Mouse (Mus musculus) lung, embryonic 14.5 days (tissue): ENCODE data around the gene Gm10772. TPM values are rescaled to one million over a fixed set of nuclear protein-coding genes. Genes with fewer than 3 reads are reported as not detected.
"Not testable (repeated sequence)": the region's sequence is repeated elsewhere in the genome, so short reads cannot be mapped to it uniquely, and the experiment has no call there.

ENCODE experiments used
- ATAC-seq: fragments of 200-750 bp; cut with Nextera tagmentation; 2 replicates; pipeline ENCODE4 v1.8.0; 2017; ENCODE audit warnings: mild to moderate bottlenecking, moderate TSS enrichment, moderate library complexity; ENCODE audit not compliant: insufficient read depth
- DNase-seq: peaks from one replicate; pipeline ENCODE4 v3.0.0-alpha.2; 2015
- H3K27ac ChIP-seq: fragments of 300-500 bp; sonication (generic); 2 replicates; pipeline ENCODE4 v1.5.1; 2014; ENCODE audit warnings: low read depth, mild to moderate bottlenecking, moderate library complexity
- H3K27me3 ChIP-seq: fragments of 300-500 bp; sonication (generic); 2 replicates; pipeline ENCODE4 v1.6.1; 2014; ENCODE audit warnings: low read length, control low read depth; ENCODE audit not compliant: insufficient read depth
- H3K36me3 ChIP-seq: fragments of 300-500 bp; sonication (generic); 2 replicates; pipeline ENCODE4 v1.6.1; 2014; ENCODE audit warnings: control low read depth; ENCODE audit not compliant: insufficient read depth
- H3K4me1 ChIP-seq: fragments of 300-500 bp; sonication (generic); 2 replicates; pipeline ENCODE4 v1.6.1; 2014; ENCODE audit warnings: antibody characterized with exemption, control low read depth; ENCODE audit not compliant: insufficient read depth
- H3K4me2 ChIP-seq: fragments of 300-500 bp; sonication (generic); 2 replicates; pipeline ENCODE4 v1.6.1; 2014; ENCODE audit warnings: mild to moderate bottlenecking
- H3K4me3 ChIP-seq: fragments of 300-500 bp; sonication (generic); 2 replicates; pipeline ENCODE4 v1.5.1; 2014; ENCODE audit warnings: low read depth, low read length
- H3K9ac ChIP-seq: fragments of 300-500 bp; sonication (generic); 2 replicates; pipeline ENCODE4 v1.6.1; 2014
- H3K9me3 ChIP-seq: fragments of 300-500 bp; sonication (generic); 2 replicates; pipeline ENCODE4 v1.6.1; 2016; ENCODE audit warnings: low read depth, low read length, control low read depth
- CTCF ChIP-seq: IDR thresholded peaks from 2 replicates; pipeline ENCODE4 v1.5.1; 2016; ENCODE audit warnings: antibody characterized with exemption, low read depth
- whole genome bisulfite sequencing: fragments of 180-500 bp; shearing (Covaris S2); extraction: QIAGEN DNeasy Blood & Tissue Kit; methylation state at CpG from one replicate; pipeline ENCODE4 v1.1.7; 2014; 5-methylcytosine and 5-hydroxymethylcytosine counted together
- polyA plus RNA-seq: library from polyadenylated mRNA; unstranded; fragments of >200 nt; fragmentation: Nextera tagmentation; extraction: Ambion mirVana; gene quantifications from 2 replicates; pipeline ENCODE4 v1.2.1, GENCODE M21; 2014

Gm10772 gene
- not detected in 2 replicates for polyA plus RNA-seq

DNA sequence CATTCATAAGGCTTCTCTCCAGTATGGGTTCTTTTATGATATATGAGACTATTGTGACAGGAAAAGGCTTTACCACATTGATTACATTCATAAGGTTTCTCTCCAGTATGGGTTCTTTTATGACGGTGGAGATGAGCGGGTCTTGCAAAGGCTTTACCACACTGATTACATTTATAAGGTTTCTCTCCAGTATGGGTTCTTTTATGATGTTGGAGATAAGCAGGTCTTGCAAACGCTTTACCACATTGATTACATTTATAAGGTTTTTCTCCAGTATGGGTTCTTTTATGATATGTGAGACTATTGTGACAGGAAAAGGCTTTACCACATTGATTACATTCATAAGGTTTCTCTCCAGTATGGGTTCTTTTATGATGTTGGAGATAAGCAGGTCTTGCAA is at the start of gene Gm10772:
TSS of gene Gm10772 (minus strand) at position 101 of the 400 bp plus-strand sequence.
- not testable (repeated sequence) for H3K4me1 ChIP-seq, H3K4me2 ChIP-seq, ATAC-seq, H3K4me3 ChIP-seq, DNase-seq, H3K27me3 ChIP-seq, H3K36me3 ChIP-seq, H3K9me3 ChIP-seq, H3K9ac ChIP-seq, H3K27ac ChIP-seq
- 70% methylated on average over 2 of the region's 3 CpGs for WGBS

DNA sequence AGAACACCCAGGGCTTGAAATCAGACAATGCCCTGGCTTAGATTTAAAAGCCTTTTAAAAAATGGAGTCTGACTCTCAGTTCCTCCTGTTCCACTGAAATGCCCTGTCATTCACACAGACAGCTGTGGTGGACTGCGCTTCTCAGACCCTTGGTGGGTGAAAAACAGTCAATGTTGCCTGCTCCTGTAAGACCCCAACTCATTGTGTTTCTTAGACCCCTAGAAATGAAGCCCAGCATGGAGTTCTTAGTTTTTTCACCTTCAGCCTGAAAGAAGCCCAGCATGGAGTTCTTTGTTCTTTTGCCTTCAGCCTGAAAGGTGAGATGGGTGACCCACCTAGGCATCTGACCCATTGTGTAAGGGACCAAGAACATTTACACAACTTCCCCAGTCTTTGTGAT is 36.5 kb upstream of the Gm10772 start:
- H3K27me3 ChIP-seq, H3K9me3 ChIP-seq, ATAC-seq, H3K4me1 ChIP-seq, H3K4me2 ChIP-seq, H3K36me3 ChIP-seq, H3K9ac ChIP-seq, H3K27ac ChIP-seq, DNase-seq, H3K4me3 ChIP-seq: not testable (repeated sequence)
- no CpG with 5 or more reads among the region's 1 CpGs for WGBS

DNA sequence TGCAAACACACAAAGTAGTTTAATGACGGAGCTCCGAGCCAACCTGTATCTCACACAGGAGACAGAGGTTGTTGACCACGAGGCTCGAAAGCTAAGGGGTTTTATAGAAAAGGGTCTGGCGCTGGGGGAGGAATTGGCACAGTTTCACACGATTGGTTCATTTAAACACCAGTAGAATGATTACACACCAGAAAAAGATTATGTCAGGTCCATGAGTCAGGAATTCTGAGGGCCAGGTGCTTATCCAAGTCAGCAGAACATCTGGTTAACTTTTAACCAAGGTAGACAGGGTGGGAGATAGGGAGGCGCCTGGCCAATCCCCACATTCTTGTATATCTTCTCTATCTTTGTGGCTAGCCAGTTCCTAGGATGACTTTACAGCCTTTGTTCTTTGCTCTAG is 35.8 kb upstream of the Gm10772 start:
- H3K4me3 ChIP-seq, H3K27me3 ChIP-seq, H3K27ac ChIP-seq, H3K4me1 ChIP-seq, H3K4me2 ChIP-seq, DNase-seq, H3K9ac ChIP-seq, H3K36me3 ChIP-seq, ATAC-seq, H3K9me3 ChIP-seq: not testable (repeated sequence)
- 78% methylated on average over 3 of the region's 7 CpGs for WGBS

DNA sequence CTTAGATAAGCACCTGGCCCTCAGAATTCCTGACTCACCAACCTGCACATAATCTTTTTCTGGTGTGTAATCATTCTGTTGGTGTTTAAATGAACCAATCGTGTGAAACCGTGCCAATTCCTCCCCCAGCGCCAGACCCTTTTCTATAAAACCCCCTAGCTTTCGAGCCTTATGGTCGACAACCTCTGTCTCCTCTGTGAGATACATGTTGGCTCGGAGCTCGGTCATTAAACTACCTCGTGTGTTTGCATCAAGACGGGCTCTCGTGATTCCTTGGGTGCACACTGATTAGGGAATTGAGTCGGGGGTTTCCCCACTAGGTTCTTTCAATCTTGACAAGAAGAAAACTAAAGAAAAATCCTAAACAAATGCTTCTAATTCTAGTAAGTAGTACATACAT is 13.0 kb downstream of the Gm10772 start:
- no peak overlapping the region for H3K9ac ChIP-seq
- no peak for DNase-seq
- no CpG with 5 or more reads among the region's 11 CpGs for WGBS

DNA sequence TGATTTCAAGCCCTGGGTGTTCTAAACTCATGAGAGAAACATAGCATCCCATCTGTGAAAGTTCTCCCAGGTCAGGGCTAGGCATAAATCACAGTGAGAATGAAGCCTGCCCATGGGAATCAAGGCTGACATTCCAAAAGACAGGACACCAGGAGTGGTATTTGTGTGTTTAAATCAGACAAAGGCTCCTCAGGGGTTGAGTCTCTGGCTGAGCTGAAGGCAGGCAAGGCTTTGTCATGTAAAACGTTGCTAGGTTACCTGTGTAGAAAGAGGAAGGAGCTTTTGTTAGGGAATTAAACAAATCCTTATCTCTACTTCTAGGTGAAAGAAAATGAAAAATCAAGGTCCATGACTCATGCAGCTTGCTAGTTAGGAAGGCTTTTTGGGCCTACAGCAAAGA is 13.6 kb downstream of the Gm10772 start:
- ATAC-seq, H3K27ac ChIP-seq, H3K9ac ChIP-seq, H3K4me3 ChIP-seq, H3K4me1 ChIP-seq, DNase-seq, H3K36me3 ChIP-seq, H3K9me3 ChIP-seq, H3K4me2 ChIP-seq, H3K27me3 ChIP-seq: not testable (repeated sequence)
- WGBS: no CpG with 5 or more reads among the region's 1 CpGs

More for the DNA sequence above, 13.0 kb downstream of the Gm10772 start:
- Histone ChIP-seq H3K4me1 (no peaks in the 10 kb centered on the region), H3K9me3 (no peaks in the 10 kb centered on the region), H3K27ac (no peak overlapping the region), H3K4me2 (no peak overlapping the region), H3K4me3 (no peak overlapping the region), H3K36me3 (no peaks in the 10 kb centered on the region), H3K27me3 (no peaks in the 10 kb centered on the region)
- no peak for TF ChIP-seq CTCF
- no peak for ATAC-seq

DNA sequence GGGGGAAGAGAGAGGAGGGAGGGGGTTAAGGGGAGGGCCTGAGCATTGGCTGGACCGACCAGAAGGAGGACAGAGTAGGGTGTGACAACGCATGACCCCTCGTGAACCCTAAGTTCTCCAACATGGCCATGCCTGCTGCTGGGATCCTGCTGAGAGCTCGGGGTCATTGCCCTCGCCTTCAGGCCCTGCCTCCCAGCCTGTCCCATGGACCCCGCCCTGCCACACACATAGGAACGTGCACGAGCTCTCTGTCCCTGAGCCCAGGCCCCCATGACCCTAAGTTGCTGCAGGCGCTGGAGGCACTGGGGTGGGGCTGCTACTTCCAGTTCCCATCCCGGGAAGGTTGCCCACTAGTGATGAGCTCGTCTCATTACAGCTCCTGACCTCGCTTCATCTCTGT is 48.2 kb downstream of the Gm10772 start:
- not testable (repeated sequence) for H3K27me3 ChIP-seq, ATAC-seq, H3K4me2 ChIP-seq, H3K36me3 ChIP-seq, H3K4me1 ChIP-seq, H3K4me3 ChIP-seq, H3K9ac ChIP-seq, H3K27ac ChIP-seq, DNase-seq, H3K9me3 ChIP-seq
- WGBS: 88% methylated on average over 4 of the region's 12 CpGs

Other genes starting within 250 kb of the Gm10772 start
- not detected in 2 replicates for gene Gm10324, start 108.0 kb downstream of the Gm10772 start, polyA plus RNA-seq
- not detected in 2 replicates for gene 2410141K09Rik, start 213.5 kb upstream of the Gm10772 start, polyA plus RNA-seq